Mouse (Mus musculus) heart, postnatal 0 days (tissue): ENCODE measurements around the gene Pfdn4.

Experiments
- CTCF ChIP-seq: IDR thresholded peaks from 2 replicates; pipeline ENCODE4 v1.5.1; 2016; ENCODE audit warnings: antibody characterized with exemption, control low read depth, low read depth
- EP300 ChIP-seq: IDR thresholded peaks from 2 replicates; pipeline ENCODE4 v1.6.1; 2016; ENCODE audit warnings: antibody characterized with exemption, low read depth

- no peak for TF ChIP-seq CTCF
- TF ChIP-seq EP300: no peak
Measured at GRCm38 (mm10) chr2:170535841-170536240, 39.6 kb downstream of the Pfdn4 start.
